Mouse (Mus musculus): ENCODE data around the gene Lmcd1.
A peak's percentile ranks its signal among the peaks of the same experiment; 100 is the strongest.

Lmcd1 gene

DNA sequence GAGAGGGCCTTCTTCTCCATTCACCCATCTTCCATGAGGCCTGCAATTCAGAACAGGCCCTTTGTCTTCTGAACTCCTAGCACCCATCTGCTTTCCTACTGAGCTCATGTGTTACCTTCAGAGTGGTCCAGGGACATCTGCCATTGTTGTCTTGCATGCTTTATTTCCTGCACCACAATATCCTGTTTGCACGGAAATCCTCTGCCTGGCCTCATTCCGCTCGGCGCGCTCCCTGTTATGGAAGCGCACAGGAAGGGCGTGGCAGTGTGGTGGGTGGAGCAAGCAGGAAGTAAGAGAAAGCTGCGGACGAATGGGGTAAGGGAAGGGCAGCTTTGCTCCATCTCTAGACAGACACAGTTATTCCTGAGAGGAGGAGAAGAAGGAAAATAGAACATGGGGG is 14.1 kb downstream of the Lmcd1 start:
- no peak for DNase-seq (ENCODE audit: low spot score in 2 of 2)

DNA sequence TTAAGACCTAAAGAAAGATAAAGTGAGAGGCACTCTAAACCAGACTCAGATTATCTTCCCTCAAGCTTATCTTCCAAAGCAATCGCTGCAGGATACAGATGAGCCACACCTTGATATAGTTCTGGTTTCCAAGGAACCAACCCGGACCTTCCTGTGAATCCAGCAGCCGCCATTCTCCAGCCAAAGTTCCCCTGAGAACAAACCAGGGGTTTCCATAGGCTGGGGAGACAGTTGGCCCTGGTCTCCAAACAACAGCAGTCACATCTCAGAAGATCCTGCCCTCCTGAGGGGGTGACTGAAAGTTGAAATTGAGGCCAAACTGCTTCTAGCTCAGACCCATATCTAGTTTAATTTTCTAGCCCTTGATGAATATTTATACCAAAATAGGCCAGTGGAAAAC is 14.7 kb downstream of the Lmcd1 start:
- no peak for DNase-seq (ENCODE audit: low spot score in 2 of 2)

DNA sequence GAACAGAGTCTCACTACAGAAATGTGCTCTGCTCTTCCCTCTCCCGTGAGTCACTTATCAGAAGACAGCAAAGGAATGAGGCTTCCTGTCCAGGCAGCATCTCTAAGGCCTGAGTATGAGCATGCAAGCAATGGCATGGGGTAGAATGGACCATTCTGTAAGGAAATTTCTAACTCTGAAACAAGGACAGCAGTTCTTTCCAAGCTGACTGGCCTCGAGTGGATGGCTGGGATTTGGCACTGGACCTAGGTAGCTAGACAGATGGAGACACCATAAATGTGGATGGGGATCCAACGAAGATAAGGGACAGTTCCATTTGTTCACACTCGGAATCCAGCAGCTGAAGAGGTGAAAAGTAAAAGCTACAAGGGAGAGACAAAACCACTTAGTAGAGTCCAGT is 17.6 kb downstream of the Lmcd1 start:
- no peak for DNase-seq (ENCODE audit: low spot score in 2 of 2)

DNA sequence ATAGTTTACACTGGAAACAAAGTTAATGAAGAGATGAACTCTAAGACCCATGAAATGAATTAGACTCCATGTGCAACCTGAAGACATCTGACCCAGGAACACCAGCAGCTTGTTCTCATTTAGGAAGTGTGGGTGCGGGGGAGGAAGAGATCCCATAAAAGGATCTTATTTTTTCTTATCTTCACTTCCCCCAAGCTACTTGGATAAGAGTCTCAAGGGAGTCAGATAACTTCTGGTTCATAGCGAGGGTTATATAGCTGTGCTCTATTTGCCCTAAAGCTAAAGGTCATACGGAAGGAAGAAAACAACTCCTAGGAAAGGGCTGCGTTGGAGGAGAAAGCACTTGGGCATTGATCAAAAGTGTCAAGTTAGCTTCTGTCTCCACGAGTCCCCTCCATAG is 19.8 kb downstream of the Lmcd1 start:
- no peak for DNase-seq (ENCODE audit: low spot score in 2 of 2)

DNA sequence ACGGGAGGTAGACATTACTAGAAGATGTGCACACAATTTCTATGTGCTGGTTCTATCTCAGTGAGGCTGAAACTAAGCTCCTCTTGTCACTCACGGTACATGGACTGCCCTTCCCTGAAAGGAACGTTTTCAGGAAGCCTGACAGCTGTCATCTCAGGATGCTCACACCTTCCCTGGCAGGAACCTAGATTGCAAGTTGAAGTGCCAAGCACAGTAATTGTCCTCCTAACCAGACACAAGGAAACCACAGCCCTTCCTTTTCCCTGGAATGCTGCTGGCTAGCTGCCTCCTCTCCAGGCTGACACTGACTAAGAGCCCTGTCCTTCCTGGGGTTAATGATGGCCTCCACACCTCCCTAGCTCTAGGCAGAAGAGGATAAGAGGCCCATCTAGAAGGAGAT is 21.7 kb downstream of the Lmcd1 start:
- no peak for DNase-seq (ENCODE audit: low spot score in 2 of 2)

GRCm38 (mm10) chr6:112300146-112300545 is 26.6 kb downstream of the Lmcd1 start:
- DNase-seq (ENCODE audit: low spot score in 2 of 2) = no peak

- DNase-seq (ENCODE audit: low spot score in 2 of 2) = no peak
Measured at GRCm38 (mm10) chr6:112300633-112301032, 27.1 kb downstream of the Lmcd1 start.

- peak in 1 of 2 experiments; percentile 17 for DNase-seq (ENCODE audit: low spot score in 2 of 2)
Measured at GRCm38 (mm10) chr6:112302248-112302647, 28.7 kb downstream of the Lmcd1 start.

DNA sequence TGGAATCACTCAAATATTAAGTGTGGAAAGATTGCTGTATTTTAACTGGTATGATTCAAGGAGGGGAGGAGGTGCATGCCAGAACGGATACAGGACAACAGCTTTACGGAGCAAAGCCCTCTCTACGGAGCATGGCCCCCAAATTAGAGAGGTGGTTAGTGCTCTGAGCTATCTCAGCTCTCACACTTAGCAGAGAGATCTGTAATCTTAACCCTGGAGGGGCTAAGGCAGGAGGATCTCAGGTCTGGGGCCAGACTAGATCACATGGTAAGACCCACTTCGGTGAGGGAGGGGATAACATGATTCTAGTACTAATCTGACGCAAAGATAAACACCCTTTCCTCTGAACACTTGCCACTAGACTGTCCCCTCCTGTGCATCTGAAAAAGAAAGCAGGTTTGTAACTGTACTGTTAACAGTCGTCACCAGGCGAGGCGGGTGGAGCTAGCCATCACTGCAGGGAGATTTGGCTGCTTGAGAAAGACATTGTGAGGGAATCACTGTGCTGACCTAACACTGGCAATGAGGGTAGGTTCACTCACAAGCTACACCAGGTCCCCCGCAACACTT is 29.3 kb downstream of the Lmcd1 start:
- no peak for DNase-seq (ENCODE audit: low spot score in 2 of 2)

GRCm38 (mm10) chr6:112304751-112305150 is 31.2 kb downstream of the Lmcd1 start:
- no peak for DNase-seq (ENCODE audit: low spot score in 2 of 2)

- no peak for DNase-seq (ENCODE audit: low spot score in 2 of 2)
Measured at GRCm38 (mm10) chr6:112309330-112309938, 35.9 kb downstream of the Lmcd1 start.

GRCm38 (mm10) chr6:112311385-112311784 is 37.8 kb downstream of the Lmcd1 start:
- no peak for DNase-seq (ENCODE audit: low spot score in 2 of 2)

DNA sequence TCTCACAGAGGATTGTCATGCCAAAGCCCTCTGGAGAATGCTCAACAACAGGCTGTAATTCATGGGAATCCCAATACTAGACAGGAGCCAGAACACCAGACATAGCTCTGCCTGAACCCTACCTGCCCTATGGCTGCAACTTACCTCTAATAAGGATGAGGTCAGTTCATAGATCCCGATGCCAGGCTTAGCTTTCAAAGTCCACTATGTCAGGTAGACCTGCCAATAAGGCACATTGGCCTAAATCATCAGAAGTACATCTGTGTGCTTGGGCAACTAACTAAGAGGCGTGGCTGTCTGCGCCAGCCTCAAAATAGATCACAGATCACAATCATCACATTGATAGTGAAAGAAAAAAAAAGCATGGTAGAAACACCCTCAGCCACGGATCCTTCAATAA is 45.9 kb downstream of the Lmcd1 start:
- no peak for DNase-seq (ENCODE audit: low spot score in 2 of 2)

- no peak for DNase-seq (ENCODE audit: low spot score in 2 of 2)
Measured at GRCm38 (mm10) chr6:112320679-112321078, 47.1 kb downstream of the Lmcd1 start.

- no peak for DNase-seq (ENCODE audit: low spot score in 2 of 2)
Measured at GRCm38 (mm10) chr6:112322916-112323315, 49.4 kb downstream of the Lmcd1 start.

- no peak for DNase-seq (ENCODE audit: low spot score in 2 of 2)
Measured at GRCm38 (mm10) chr6:112325213-112325612, 51.7 kb downstream of the Lmcd1 start.

GRCm38 (mm10) chr6:112327793-112328192 is 54.2 kb downstream of the Lmcd1 start:
- no peak for DNase-seq (ENCODE audit: low spot score in 2 of 2)

GRCm38 (mm10) chr6:112330520-112331222 is 57.1 kb downstream of the Lmcd1 start:
- no peak for DNase-seq (ENCODE audit: low spot score in 2 of 2)

- no peak for DNase-seq (ENCODE audit: low spot score in 2 of 2)
Measured at GRCm38 (mm10) chr6:112331223-112331598, 57.7 kb downstream of the Lmcd1 start.

GRCm38 (mm10) chr6:112333930-112334329 is 60.4 kb downstream of the Lmcd1 start:
- no peak for DNase-seq (ENCODE audit: low spot score in 2 of 2)

GRCm38 (mm10) chr6:112337667-112338066 is 64.1 kb downstream of the Lmcd1 start:
- no peak for DNase-seq (ENCODE audit: low spot score in 2 of 2)

- DNase-seq (ENCODE audit: low spot score in 2 of 2) = no peak
Measured at GRCm38 (mm10) chr6:112339016-112339415, 65.5 kb downstream of the Lmcd1 start.

- no peak for DNase-seq (ENCODE audit: low spot score in 2 of 2)
Measured at GRCm38 (mm10) chr6:112350452-112350851, 76.9 kb downstream of the Lmcd1 start.
